Mouse (Mus musculus) NIH3T3 (cell line): ENCODE data around the gene Eml1.
A peak's percentile ranks its signal among the peaks of the same experiment; 100 is the strongest.

Source experiments
- DNase-seq: peaks from one replicate; pipeline ENCODE4 v3.0.0-alpha.2; 2012; ENCODE audit warnings: low read depth

Eml1 gene

DNA sequence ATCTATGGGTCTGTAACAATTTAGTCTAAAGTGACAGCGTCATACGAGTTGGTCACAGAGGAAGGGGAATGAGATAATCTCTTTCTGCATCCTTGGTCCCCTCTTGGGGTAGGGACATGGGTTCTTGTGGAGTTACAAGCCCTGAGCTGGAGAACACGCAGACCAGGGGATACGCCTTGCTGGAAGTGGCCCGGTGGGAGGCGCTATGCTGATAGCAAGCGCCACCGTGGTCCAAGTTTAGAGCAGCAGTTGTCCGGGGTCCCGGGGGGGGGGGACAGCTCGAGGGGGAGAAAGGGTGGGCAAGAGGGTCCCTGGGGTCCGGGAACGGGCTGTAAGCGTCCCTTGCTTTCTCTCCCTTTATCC is 51.7 kb downstream of the Eml1 start:
- no peak for DNase-seq

DNA sequence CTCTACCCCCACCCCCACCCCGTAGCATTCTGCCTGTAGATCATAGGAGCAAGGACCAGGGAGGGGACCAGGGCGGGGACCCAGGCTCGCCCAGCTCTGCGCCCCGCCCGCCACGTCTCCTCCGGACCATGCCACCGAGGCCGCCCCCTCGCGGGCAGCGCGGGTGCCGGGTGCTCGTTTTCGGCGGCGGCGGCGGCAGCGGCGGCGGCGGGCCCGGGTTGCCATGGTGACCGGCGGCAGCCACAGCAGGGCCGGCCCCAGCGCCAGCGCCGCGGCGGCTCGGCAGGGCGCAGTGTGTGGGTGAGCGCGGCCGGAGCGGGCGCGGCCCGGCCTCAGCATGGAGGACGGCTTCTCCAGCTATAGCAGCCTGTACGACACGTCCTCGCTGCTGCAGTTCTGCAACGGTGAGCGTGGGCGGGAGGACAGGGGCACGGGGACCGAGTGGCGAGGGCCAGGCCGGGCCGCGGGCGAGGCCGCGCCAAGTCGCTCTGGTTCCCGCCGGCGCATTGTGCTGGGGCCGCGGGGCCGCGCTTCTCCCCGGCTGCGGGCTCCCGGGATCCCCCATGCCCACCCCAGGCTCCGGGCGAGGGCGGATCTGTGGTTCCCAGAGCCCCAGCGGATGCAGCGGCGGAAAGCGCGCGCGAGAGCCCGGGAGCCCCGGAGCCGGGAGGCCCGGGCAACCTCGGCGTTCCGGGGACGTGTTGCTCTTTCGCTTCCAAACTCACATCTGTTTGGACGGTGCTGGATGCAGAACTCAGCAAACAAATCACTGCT is 52.3 kb downstream of the Eml1 start:
- DNase-seq, result peak; percentile 95

DNA sequence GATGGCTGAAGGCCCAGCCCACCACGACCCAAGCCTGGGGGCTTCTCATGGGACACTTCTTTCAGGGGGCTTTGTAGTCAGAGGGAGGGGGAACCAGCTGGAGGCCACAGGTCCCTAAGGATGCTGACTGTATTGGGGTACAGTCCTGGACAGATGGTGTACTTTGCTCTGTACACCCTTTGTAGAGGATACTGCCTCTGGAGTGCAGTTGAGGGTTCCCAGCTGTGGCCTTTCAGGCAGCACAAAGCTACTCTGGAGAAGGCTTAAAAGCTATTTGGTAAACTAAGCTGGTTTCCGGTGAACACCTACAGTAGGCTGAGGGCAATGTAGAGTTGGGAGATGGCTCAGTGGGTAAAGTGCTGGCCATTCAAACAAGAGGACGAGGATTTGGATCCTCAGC is 60.2 kb downstream of the Eml1 start:
- DNase-seq, result no peak

DNA sequence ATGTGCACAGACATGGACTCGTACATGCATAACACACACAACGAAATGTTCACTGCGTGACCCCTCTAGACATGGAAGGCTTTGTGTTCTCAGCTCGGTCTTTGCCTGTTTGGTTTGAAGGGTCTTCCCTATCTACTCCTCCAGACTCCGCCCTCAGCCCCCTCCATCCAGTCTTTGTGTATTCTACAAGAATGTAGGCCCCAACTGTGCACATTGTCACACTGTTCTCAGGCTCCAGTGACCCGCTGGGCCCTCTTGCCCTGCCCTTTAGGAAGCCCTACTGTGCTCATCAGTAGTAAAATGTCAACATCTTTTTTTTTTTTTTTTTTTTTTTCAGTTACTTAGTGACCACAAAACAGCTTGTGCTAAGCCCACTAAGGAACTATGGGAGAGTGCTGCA is 61.0 kb downstream of the Eml1 start:
- no peak for DNase-seq

DNA sequence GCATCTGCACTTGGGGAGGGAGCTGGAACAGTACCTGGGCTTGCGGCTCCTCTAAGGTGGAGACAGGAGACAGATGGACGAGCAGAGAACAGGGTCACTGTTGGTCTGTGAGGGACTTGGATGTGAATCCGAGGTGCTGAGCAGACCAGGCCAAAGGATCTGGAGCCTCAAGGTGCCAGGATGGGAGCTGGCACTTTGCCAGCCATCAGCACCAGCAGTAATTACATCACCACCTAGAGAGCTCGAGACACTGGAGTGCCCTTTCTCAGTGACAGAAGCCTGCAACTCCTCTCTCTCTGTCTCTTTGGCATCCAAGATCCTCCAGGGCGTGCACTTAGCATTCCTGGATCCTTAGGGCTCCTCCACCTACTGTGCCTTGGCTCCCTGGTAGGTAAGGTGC is 61.8 kb downstream of the Eml1 start:
- DNase-seq, result no peak

DNA sequence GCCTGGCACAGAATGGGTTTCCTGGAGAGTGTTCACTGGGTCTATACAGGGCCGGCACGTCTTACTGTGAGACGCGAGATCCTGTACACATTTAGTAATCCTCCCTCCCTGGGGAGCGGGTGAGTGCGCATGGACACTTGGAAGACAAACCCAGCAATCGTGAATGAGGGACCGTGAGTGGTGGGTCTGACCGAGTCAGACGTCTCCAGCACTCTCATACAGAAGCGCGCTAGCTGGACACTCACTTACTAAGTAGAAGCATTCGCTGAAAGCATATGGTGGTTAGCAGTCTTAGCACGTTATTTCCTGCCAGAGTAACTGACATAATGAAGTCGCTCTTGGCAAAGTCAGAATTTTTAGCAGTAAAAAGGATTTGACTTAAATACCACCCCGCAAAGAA is 62.3 kb downstream of the Eml1 start:
- no peak for DNase-seq

DNA sequence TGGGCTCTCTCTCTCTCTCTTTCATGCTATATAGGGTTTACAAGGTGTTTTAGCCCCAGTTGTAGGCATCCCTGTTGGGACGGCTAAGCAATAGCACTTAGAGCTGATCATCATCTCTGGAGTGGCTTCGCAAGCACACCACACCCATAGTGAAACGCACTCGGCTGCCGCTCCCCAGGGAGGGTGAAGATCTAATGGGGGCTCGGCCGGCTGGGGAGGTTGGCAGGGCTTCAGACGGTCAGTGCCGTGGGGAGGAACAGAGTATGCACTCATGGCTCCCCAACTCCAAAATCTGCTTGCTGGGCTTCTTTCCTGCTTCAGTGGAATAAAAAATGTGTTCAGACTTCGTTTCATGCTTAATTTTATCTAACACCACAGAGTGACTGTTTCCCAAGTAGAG is 62.7 kb downstream of the Eml1 start:
- DNase-seq, result no peak

DNA sequence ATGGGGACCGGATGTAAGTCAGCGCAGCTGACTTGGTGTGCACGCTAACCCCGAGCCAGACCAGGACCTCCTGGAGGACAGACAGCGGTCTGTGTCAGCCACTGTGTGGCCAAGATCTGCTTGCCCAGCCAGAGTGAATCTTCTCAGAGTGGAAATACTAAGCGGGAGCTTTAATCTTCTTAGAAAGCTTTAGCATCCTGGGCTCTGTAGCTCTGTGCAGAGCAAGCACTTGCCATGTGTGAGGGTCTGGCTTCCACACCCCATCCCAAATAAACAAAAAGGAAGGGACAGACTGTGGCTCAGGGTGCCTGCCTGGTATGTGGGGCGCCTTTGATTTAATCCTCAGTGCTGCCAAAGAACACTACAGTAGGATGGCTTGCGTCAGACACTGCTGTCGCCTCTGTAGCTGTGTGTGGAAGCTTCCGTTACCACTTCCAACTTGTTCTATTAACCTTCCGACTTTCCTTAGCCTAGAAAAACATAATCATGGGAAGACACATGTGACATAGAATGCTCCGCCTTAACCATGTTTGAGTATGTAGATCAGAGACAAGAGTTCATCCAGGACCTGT is 64.8 kb downstream of the Eml1 start:
- DNase-seq, result no peak

DNA sequence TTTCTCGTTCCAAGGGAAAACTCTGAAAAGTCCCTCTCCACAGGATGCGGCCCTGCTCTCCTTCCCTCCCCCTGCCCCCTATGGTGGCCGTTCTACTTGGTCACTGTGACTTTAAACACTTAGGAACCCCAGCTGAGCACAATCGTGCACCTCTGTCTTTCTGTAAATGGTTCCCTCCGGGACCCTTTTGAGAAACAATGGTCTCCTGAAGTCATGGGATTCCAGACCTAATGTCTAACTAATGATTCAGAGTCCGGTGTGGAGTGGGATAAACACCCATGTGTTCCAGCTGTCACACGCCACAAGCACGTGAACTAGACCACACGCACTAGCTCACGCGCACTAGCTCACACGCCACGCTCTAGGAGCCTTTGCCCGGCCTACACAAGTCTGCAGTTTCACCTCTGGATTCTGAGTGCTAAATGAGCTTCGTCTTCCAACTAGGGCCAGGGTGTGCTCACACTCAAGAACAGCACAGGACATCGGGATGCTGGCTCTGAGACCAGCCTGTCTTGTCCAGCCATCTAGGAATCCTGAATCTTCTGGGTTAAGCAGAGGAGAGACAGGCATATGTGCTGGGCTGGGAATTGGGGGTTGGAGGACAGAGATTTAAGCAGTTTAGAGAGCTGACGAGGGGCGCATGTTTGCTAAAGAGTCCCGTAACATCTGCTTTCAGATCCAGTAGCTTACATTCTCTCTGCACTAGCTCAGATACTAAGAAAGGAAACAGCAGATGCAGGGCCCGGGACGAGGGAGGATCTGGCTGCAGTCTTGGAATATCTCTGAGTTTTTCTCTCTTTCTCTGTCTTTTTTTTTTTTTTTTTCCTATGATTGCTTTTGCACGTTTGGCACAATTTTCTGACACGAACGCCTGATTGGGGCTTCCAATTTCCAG is 65.5 kb downstream of the Eml1 start:
- no peak for DNase-seq

DNA sequence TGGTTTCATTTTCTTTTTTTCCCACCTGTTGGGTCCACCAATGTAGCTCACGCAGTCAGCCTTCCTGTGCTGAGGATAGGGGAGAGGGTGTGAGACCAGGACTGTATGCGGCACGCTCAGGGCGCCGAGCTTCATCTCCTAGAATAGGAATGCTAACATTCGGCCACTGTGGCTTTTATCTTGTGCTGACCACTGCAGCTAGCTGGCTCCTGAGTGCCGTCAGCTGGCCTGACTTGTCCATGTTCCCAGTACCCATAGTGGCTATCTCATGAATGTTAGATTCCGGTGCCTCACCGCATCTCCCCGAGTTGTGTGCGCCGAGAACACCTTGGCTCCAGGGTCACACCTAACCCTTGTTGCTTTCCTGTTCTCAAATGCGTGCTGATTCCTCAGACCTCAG is 66.7 kb downstream of the Eml1 start:
- no peak for DNase-seq

DNA sequence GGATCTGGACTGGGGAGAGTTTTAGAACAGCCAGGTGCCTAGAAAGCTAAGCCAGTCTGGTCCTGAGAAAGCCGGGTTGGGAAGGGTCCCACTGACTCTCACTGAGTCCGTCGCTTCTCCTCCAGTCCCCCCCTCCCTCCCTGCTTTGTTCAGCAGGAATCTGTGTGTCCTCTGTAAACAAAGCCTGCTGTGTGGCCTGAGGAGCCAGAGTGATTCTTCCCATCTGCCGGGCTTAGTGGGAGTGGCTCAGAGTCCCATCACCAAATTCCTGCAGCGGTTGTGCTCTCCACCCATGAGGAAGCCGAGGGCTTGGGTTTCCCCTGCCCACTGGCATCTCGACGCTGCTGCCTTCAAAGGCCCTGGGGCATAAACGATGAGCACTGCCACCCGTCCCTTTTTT is 72.5 kb downstream of the Eml1 start:
- no peak for DNase-seq

DNA sequence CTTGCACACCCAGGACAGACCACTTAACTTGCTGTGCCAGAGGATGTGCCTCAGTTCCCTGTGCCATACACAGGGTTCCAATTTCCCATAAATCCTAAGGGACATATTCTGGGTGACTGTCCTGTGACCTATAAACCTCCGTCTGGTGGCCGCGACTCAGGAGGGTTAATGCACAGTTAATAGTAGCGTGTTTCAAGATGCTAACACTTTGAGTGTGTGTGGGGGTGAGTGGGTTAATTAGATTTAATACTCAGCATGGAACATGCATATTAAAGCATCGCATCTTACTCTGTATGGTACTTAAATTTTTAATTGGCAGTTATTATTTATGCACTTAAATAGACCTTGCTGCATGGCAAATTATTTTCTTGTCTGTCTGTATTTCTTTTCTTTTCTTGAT is 73.0 kb downstream of the Eml1 start:
- DNase-seq, result no peak

DNA sequence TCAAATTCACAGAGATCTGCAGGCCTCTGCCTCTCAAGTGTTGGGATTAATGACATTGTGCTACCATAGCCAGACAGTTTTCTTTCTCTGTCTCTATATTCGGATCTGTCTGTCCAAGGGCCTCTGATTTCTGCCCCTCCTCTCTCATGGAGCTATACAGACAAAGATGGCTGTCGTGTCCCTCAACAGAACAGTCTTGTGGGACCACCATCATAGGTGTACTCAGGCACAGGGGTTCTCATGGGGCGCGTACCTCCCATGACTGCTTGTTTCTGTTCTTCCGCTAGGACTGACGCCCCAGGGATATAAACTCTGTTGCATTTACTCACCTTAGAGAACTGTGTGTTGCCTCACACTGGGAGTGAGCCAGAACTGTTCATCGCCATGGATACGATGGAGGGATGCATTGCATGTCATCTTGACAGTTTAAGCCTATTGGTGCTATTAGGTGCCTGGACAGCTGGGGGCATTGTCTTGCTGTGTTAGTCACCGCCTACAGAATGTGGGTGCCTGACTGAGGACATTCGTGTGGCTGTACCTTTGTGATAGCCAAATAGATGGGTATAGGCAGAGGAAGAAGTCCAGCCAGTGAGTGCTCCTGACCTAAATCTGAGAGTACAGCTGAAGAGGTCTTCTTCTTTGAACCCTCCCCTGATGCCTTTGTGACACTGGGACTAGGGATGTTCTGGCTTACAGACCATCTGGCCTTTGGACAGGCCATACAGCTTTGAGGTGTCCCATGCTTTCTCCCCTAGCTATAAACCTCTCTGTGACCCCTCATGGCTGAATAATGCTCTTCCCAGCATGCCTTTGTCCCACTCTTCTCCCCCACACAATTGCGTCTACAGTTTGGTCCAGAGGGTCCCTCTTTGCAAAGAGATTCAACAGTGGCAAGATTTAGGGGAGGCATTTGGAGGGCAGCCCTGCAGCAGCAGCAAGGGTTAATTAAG is 73.7 kb downstream of the Eml1 start:
- DNase-seq, result peak; percentile 62

DNA sequence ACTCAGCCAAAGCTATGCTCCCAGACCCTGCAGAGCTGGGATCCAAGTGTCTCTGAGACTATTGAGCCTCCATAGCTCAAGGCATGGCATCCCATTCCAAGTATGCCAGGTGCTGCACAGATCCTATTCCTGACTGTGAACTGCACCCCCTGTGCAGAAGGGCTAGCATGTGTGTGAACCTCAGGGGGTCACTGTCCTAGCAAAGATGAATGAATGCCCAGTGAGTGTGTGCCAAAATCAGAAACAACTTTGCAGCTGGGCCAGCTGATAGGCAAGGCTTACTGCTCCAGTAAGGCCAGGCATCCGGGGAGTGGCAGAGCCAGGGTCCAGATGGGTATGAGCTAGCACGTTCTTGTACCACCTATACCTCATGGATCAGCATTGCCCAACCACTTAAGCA is 76.0 kb downstream of the Eml1 start:
- no peak for DNase-seq

DNA sequence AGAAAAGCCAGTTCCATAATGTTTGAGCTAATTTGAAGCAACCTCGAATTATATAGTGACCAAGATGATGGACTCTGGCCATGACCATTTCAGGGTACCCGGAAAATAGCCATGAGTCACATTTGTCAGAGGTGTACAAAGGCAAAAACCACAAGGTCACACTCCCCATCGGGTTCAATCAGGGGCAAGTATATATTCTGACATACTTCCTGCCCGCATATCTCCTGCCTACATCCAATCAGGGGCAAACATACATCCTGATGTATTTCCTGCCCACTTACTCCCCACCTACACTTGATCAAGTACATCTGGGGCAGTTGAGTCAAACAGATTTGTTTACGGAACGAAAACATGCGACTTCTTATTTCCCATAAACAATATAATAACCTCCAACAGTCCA is 77.6 kb downstream of the Eml1 start:
- DNase-seq, result no peak

DNA sequence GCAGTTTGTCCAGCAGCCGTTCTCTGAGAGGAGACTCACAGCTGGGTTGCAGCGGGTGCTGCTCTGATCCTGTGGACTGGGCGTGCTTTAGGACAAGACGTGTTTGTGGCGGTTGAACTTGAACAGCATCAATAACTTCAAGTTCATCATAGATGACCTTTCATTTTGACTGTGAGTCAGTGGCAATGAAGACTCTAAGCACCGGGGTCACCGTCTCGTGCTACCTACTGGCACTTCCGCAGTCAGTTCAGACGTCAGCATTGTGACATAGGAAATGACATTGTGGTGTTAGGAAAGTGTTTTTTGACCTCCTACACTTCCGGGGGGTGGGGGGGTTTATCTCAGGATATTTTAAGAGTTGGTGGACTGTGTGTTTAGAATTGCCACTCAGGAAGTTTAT is 79.2 kb downstream of the Eml1 start:
- DNase-seq, result no peak

DNA sequence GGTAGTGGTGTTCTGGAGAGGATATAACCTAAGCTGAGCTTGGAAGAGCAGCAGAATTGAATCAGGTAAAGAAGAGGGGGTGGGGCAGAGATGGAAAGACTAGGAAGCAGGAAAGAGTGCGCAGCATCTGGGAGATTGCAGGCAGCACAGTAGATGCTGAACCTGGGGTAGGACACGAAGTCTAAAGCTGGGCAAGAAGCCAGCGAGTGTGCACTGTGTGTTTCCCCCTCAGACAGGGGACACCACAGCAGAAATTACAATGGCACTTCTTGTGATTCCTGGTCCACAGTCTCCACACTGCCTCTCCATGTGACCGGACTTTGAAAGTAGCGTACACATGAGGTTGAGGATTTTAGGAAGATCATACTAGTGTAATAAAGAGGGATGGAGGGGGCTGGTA is 79.8 kb downstream of the Eml1 start:
- no peak for DNase-seq

DNA sequence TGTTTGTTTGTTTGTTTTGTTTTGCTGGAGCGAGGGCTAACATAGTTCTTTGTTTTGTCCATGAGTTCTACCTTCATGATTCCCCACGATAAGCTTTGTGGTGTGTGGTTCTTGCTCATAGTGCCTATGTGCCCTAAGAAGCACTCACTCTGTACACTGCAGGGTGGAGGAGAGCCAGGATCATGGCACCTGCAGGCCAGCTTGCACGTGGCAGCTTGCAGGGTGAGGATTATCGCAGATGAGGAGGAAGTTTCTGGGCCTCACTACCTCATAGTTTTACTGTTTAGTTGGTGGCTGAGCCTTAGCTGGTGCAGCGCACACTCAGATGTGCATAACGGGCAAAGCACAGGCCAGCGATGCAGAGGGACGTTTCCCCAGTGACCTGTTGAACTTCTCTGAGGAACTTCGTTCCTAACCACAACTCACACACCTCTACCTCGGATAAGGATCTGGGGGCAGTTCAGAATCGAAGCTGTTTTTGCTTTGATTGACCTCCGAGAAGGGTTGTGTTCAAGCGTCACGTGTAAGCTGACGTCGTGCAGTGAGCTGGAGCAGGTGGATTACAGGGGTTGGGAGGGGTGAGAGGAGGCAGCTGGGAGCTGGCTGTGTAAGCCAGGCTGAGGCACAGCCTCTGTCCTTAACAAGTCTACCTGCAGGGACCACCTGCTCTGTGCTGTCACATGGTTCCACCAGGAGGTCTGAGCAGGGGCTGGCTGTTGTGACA is 81.6 kb downstream of the Eml1 start:
- no peak for DNase-seq

DNA sequence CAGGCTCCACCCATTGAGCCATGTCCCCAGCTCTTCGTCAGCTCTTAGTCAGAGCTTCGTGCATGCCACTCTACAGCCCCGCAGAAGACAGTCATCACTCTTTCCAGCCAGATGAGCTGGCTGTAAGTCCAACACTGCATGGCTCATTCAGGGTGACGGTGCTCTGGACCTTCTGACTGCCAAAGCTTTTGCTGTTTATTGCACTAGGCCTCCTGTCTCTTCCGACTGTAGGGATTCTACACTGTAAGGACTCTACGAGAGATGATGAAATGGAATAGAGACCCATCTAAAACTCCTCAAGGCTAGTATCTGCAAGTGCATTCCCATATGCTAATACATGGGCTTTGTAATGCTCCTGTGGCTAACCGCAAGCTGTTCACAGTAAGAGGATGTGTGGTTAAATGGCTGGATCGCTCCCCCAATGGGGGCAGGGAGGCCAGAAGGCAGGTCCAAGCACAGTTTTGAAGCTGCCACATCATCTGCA is 82.8 kb downstream of the Eml1 start:
- DNase-seq, result peak; percentile 86

DNA sequence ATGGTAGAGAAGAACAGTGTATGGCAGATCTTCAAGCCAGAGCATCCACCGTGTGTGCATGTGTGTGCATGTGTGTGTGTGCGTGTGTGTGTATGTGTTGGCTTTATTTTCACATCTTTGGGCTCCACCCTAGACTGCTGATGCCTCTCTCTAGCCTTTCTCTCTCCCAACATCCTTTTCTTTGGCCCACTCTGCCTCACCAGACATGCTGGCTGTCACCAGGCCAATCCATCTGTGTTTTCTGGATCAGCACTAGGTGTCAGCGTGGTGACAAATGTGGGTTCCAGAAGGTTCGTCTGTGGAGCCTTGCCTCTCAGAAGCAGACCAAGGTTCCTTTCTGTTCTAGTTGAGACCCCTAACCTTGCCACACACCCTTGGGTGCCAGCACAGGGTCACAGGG is 84.2 kb downstream of the Eml1 start:
- peak; percentile 36 for DNase-seq

DNA sequence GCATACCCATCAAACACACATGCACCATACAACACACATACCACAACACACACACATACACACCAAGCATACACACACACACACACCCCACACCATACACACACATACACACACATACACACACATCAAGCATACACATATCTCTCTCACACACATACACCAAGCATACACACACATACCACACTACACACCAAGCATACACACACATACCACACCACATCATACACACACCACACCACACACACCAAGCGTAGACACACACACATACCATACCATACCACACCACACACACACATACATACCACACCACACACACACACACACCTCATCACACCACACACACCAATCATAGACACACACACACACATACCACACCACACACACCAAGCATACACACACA is 102.1 kb downstream of the Eml1 start:
- no peak for DNase-seq
